Mouse (Mus musculus) limb, embryonic 11.5 days (tissue): Measurements from ENCODE around the gene Ppp4r2. TPM values are rescaled to one million over a fixed set of nuclear protein-coding genes. Genes with fewer than 3 reads are reported as not detected.
A peak's percentile ranks its signal among the peaks of the same experiment; 100 is the strongest.
"Not testable (repeated sequence)": the region's sequence is repeated elsewhere in the genome, so short reads cannot be mapped to it uniquely, and the experiment has no call there.

Experiments
- ATAC-seq: fragments of 200-750 bp; cut with Nextera tagmentation; 2 replicates; pipeline ENCODE4 v1.8.0; 2017; ENCODE audit warnings: low read depth; ENCODE audit not compliant: insufficient number of reproducible peaks, low FRiP score, low TSS enrichment
- DNase-seq: peaks from one replicate; pipeline ENCODE4 v3.0.0-alpha.2; 2015; ENCODE audit warnings: low spot score
- H3K27ac ChIP-seq: fragments of 300-500 bp; sonication (generic); replicated peaks from 2 replicates; pipeline ENCODE4 v1.5.1; 2014; ENCODE audit warnings: low read depth, mild to moderate bottlenecking, low read length
- H3K27me3 ChIP-seq: fragments of 300-500 bp; sonication (generic); 2 replicates; pipeline ENCODE4 v1.6.1; 2014; ENCODE audit warnings: mild to moderate bottlenecking, low read length, mixed read lengths; ENCODE audit not compliant: control insufficient read depth, insufficient read depth
- H3K36me3 ChIP-seq: fragments of 300-500 bp; sonication (generic); 2 replicates; pipeline ENCODE4 v1.6.1; 2014; ENCODE audit warnings: mild to moderate bottlenecking, low read length, moderate library complexity, mixed read lengths; ENCODE audit not compliant: control insufficient read depth, insufficient read depth
- H3K4me1 ChIP-seq: fragments of 300-500 bp; sonication (generic); 2 replicates; pipeline ENCODE4 v1.6.1; 2014; ENCODE audit warnings: low read length, mixed read lengths; ENCODE audit not compliant: control insufficient read depth, insufficient read depth
- H3K4me2 ChIP-seq: fragments of 300-500 bp; sonication (generic); 2 replicates; pipeline ENCODE4 v1.6.1; 2014; ENCODE audit warnings: low read depth, mild to moderate bottlenecking, moderate library complexity; ENCODE audit not compliant: severe bottlenecking
- H3K4me3 ChIP-seq: fragments of 300-500 bp; sonication (generic); 2 replicates; pipeline ENCODE4 v1.5.1; 2014; ENCODE audit warnings: low read depth, low read length
- H3K9ac ChIP-seq: fragments of 300-500 bp; sonication (generic); 2 replicates; pipeline ENCODE4 v1.6.1; 2014; ENCODE audit warnings: mild to moderate bottlenecking, low read length
- H3K9me3 ChIP-seq: fragments of 300-500 bp; sonication (generic); 2 replicates; pipeline ENCODE4 v1.6.1; 2016; ENCODE audit warnings: low read length; ENCODE audit not compliant: control insufficient read depth
- WGBS: fragments of 180-500 bp; shearing (Covaris S2); extraction: QIAGEN DNeasy Blood & Tissue Kit; methylation state at CpG from one replicate; pipeline ENCODE4 v1.1.7; 2014; 5-methylcytosine and 5-hydroxymethylcytosine counted together
- polyA plus RNA-seq: library from polyadenylated mRNA; unstranded; fragments of >200 nt; fragmentation: Nextera tagmentation; extraction: Ambion mirVana; gene quantifications from 2 replicates; pipeline ENCODE4 v1.2.1, GENCODE M21; 2014

Ppp4r2 gene
- polyA plus RNA-seq, 1 experiment from 2014 or later, result 38.0 TPM

GRCm38 (mm10) chr6:100865788-100866187 lies 32.4 kb downstream of the Ppp4r2 start:
- H3K9me3 ChIP-seq, H3K4me1 ChIP-seq, H3K4me3 ChIP-seq, DNase-seq, ATAC-seq, H3K27ac ChIP-seq, H3K9ac ChIP-seq, H3K4me2 ChIP-seq, H3K36me3 ChIP-seq, H3K27me3 ChIP-seq: not testable (repeated sequence)
- WGBS, result 72% methylated on average over 4 of the region's 5 CpGs

GRCm38 (mm10) chr6:100866246-100866645 lies 32.8 kb downstream of the Ppp4r2 start:
- H3K4me3 ChIP-seq, H3K27ac ChIP-seq, H3K4me2 ChIP-seq, H3K4me1 ChIP-seq, H3K36me3 ChIP-seq, DNase-seq, ATAC-seq, H3K9ac ChIP-seq, H3K9me3 ChIP-seq, H3K27me3 ChIP-seq: not testable (repeated sequence)
- 89% methylated on average over 5 of the region's 5 CpGs for WGBS

- Histone ChIP-seq H3K4me1 (no peaks in the 10 kb centered on the region), H3K9ac (no peak overlapping the region), H3K4me3 (no peak overlapping the region), H3K27me3 (no peaks in the 10 kb centered on the region), H3K27ac (no peak overlapping the region), H3K36me3 (peaks cover 4% of the 10 kb centered on the region; the same call in 1 of the 2 replicates), H3K4me2 (no peak overlapping the region), H3K9me3 (no peaks in the 10 kb centered on the region)
- no peak for ATAC-seq
- DNase-seq, result no peak
- 32% methylated on average over 5 of the region's 5 CpGs for WGBS
Measured at GRCm38 (mm10) chr6:100868863-100869262, 35.4 kb downstream of the Ppp4r2 start.

- WGBS, result 85% methylated on average over 9 of the region's 9 CpGs
Measured at GRCm38 (mm10) chr6:100869909-100870308, 36.5 kb downstream of the Ppp4r2 start.

GRCm38 (mm10) chr6:100873191-100873590 lies 39.8 kb downstream of the Ppp4r2 start:
- no peak overlapping the region for H3K27ac ChIP-seq
- no peak for DNase-seq
- WGBS, result 79% methylated on average over 6 of the region's 6 CpGs

More at GRCm38 (mm10) chr6:100869909-100870308, 36.5 kb downstream of the Ppp4r2 start:
- no peaks in the 10 kb centered on the region for H3K4me1 ChIP-seq
- no peak overlapping the region for H3K9ac ChIP-seq
- no peak overlapping the region for H3K27ac ChIP-seq
- peaks cover 4% of the 10 kb centered on the region; the same call in 1 of the 2 replicates for H3K36me3 ChIP-seq
- ATAC-seq (no peak), DNase-seq (no peak)
- no peaks in the 10 kb centered on the region for H3K9me3 ChIP-seq
- no peak overlapping the region for H3K4me3 ChIP-seq
- no peak overlapping the region for H3K4me2 ChIP-seq
- no peaks in the 10 kb centered on the region for H3K27me3 ChIP-seq

GRCm38 (mm10) chr6:100875862-100876623 lies 42.6 kb downstream of the Ppp4r2 start:
- H3K9ac ChIP-seq, result no peak overlapping the region
- 0 out of 2 replicates have a peak, but pooled peaks cover 2% of the 10 kb centered on the region for H3K4me1 ChIP-seq
- DNase-seq, result peak; percentile 80
- H3K9me3 ChIP-seq, result no peaks in the 10 kb centered on the region
- H3K4me2 ChIP-seq, result no peak overlapping the region
- H3K4me3 ChIP-seq, result no peak overlapping the region
- ATAC-seq, result no peak
- WGBS, result 71% methylated on average over 20 of the region's 20 CpGs
- no peaks in the 10 kb centered on the region for H3K27me3 ChIP-seq
- H3K27ac ChIP-seq, result no peak overlapping the region
- no peaks in the 10 kb centered on the region for H3K36me3 ChIP-seq

More at GRCm38 (mm10) chr6:100873191-100873590, 39.8 kb downstream of the Ppp4r2 start:
- Histone ChIP-seq H3K4me3 (no peak overlapping the region), H3K4me1 (no peaks in the 10 kb centered on the region), H3K27me3 (no peaks in the 10 kb centered on the region), H3K4me2 (no peak overlapping the region), H3K9ac (no peak overlapping the region), H3K9me3 (no peaks in the 10 kb centered on the region), H3K36me3 (no peaks in the 10 kb centered on the region)
- no peak for ATAC-seq

GRCm38 (mm10) chr6:100876624-100877017 lies 43.2 kb downstream of the Ppp4r2 start:
- DNase-seq (no peak), ATAC-seq (no peak)
- Histone ChIP-seq H3K4me2 (no peak overlapping the region), H3K27me3 (no peaks in the 10 kb centered on the region), H3K9me3 (no peaks in the 10 kb centered on the region), H3K4me1 (0 out of 2 replicates have a peak, but pooled peaks cover 2% of the 10 kb centered on the region), H3K4me3 (no peak overlapping the region), H3K9ac (no peak overlapping the region), H3K27ac (no peak overlapping the region), H3K36me3 (no peaks in the 10 kb centered on the region)
- 92% methylated on average over 12 of the region's 12 CpGs for WGBS

- ATAC-seq, result no peak
- H3K9me3 ChIP-seq, result no peaks in the 10 kb centered on the region
Measured at GRCm38 (mm10) chr6:100878546-100878945, 45.1 kb downstream of the Ppp4r2 start.

More at GRCm38 (mm10) chr6:100878546-100878945, 45.1 kb downstream of the Ppp4r2 start:
- Histone ChIP-seq H3K27ac (no peak overlapping the region), H3K4me1 (0 out of 2 replicates have a peak, but pooled peaks cover 2% of the 10 kb centered on the region), H3K9ac (no peak overlapping the region), H3K36me3 (no peaks in the 10 kb centered on the region), H3K27me3 (no peaks in the 10 kb centered on the region), H3K4me2 (no peak overlapping the region), H3K4me3 (no peak overlapping the region)
- no peak for DNase-seq
- 89% methylated on average over 13 of the region's 13 CpGs for WGBS
